Mouse (Mus musculus) thymus, postnatal 25 days (tissue): ENCODE measurements at regions not wholly inside any gene's neighbourhood (a gene's known extent, or its start where the extent isn't known, plus 50 kb on each side); places are given as distances from the start of the nearest gene placed in this dataset.
A peak's percentile ranks its signal among the peaks of the same experiment; 100 is the strongest.

Experiments used
- DNase-seq: peaks from one replicate; pipeline ENCODE4 v3.0.0; 2022

DNA sequence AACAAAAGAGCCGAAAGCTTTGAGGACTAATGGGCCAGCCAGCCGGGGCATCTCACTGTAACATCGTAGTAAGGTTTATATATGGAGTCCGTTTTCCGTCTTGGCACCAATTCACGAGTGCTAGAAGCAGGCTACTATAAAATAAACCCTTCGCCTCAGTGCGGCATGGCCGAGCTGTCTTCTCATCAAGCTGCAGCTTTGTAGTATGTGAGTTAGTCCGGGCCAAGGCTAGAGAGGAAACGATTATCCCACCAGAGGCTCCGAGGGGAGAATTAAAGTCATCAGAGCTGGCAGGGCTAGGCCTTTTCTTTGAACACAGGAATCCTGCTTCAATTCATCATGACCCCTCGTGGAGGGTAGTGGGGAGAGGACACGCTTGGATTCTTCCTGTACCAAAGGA, 138.9 kb upstream of the Arglu1 start:
- DNase-seq, result no peak

DNA sequence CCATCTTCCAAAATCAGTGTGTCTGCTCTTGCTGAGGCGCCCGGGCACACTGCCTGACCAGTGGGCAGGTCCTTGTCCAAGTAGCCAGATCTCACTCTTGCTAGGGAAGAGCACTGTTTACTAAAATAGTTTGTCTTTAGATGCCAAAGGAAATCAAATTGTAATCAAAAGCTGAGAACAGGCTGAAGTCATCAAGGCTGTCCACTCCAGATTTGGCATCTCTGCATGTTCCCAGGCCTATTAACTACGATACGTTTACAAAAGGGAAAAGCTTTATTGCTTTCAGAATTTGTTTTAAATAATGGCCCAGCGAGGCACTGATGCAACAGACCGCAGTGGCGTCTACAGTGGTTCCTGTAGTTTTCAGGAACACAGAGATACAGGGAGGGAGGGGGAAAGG, 137.2 kb upstream of the Arglu1 start:
- no peak for DNase-seq

DNA sequence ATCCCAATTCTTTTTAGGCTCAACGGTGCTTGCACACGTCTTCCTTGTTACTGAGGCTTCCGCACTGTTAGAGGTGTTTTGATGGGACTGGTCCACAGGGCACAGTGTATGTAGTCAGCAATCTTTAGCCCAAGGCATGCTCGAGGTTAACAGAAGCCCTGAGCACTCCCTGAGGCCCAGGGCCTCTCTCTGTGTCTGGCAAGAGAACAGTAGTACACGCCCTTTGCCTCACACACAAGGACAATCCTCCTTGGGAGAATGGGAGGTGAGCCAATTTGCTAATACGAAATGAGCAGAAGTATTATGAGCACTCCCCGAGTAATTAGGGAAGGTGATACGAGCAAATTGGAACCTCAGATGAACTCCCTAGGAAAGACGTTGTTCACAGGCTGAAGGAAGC, 136.5 kb upstream of the Arglu1 start:
- DNase-seq, result no peak

DNA sequence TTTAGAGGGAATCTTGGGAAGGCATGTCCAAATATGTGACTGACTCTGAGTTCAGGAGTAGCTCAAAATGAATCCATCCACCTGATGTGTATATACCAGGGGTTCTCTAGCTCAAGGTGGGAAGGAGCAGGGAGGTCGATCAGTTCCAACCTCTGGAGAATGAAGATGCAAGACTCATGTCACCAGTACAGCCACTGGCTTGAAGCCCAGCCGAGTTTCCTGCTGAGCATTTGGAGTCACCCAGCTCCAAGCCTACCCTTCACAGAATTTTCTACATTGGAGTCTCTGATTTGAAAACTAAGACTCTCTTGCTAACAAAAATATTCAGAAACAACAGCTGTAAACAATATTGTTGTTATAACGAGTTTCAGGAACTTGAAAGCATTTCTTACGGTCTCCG, 134.6 kb upstream of the Arglu1 start:
- DNase-seq, result no peak

DNA sequence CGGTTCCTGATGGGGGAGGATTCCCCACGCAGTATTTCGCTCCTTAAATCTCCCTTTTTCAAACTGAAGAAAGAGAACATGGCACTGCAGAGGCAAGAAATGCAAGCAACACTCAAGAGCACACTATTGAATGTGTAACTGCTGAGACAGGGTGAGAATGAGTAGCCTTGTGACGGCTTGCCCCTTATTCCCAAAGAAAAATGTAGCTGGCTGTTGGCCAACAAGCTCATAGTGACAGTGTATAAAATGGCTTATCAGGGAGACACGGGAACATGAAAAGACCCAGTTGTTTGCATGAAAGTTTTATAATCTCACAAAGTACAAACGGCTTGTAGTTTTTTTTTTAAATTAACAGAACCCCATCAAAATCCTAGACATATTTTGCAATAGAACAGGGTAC, 130.8 kb upstream of the Arglu1 start:
- no peak for DNase-seq

DNA sequence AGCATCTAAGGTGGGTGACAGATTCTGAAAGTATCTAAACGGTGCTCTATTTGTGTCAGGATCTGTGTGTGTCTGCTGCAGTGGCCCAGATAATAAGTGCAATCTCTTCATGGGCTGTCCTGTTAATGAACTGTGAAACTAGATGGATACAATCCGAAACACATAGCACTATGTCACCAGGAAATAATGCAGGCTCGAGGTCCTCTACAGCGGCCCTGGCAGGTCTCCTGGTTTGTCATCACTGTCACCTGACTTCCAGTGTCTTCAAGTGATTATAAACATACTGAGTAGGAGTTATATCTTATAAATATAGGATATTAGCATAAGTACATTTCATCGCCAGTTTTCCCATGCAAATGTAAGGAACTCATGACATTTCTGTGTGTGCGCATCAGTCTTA, 130.3 kb upstream of the Arglu1 start:
- DNase-seq, result no peak

DNA sequence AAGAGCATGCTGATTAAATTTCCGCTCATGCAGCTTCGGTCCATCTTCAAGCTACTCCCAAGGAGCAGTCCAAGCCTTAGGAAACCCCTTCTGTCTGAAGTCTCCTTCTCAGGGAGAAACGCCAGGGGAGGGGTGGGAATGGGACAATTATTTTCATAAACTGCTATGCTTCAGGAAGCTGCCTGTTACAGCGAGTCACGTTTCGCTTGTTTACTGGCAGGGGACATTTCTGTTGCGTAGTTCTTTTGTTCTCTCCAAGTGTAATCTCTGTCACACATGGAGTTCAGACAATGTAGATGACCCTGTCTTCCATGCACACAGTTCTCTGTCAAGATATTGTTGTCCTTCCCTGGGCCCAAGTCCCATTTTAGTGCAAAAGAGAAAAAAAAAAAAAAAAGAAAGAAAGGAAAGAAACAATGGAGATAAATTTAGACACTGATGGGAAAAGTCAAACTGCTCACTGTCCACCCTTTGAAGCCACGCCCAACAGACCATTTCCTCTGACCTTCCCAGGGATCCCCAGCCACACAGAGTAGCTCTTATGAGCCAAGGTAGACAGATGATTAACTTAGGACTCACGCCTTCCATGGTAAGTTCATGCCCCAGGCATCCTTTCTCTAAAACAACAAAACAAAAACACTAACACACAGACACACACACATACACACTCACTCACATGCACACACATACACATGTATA, 129.1 kb upstream of the Arglu1 start:
- DNase-seq, result no peak

DNA sequence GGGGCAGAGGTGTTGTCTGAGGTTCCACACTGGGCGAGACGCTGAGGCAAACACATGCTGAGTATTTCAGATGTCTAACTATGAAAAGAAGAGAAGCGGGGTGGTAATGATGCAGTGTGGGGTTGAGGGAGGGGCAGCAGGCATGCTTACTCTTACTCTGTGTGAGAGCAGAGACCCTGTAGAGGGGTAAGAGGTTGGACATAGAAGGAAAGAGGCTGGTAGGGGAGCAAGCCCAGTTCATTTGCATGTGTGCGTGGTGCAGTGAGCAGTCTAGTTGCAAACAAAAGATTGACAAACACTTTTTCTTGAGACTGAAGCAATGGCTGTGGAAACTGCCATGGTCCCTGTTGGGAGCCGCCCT, 122.5 kb upstream of the Arglu1 start:
- no peak for DNase-seq

DNA sequence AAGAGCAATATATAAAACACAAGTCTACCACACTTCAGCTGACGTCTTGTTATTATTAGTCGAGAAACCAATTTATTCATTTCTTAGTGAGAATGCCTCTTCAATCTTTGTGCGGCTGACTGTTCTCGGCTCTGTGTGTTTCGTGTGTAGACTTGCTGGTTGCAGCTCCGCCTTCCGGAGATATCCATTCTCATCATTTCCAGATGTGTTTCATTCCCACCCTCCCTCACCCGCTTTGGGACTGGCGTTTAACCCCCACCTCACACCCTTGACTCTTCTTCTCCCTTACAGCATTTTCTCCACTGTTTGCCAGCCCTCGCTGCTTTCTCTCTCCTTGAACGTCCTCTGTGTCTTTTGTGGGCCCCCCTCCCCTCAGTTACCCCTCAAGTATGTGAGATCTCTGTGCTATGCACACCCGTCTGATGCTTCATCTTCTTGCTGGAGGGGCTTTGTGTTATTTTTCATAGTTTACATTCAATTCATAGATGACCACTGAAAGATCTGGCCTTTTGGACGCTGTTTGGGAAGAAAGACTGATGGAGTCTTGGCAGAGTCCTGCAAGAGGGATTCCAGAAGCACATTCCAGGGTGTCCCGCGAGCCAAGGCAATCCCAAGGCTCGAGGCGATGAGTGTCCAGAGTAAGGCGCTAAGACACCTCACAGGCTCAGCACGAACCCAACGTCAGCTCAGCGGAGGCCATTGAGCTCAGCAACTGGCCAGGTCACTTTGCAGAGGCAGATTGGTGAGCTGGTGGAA, 121.9 kb upstream of the Arglu1 start:
- no peak for DNase-seq

DNA sequence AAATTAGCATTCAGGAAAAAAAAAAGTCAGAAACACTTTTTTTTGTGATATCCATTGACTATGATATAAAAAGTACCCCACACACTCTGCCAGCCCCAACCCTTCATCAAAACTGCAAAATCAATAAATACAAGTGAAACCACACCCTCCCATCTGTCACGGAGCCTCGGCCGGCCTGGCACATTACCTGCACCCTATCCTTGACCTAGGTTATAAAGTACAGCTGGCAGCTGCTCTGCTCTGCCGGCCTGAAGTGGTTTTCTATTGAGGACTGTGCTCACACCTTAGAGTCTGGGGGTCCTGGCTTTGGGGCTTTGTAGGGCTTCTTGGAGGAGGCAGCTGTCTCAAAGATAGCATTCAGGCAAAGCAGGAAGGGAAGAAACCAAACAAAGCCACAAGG, 120.6 kb upstream of the Arglu1 start:
- no peak for DNase-seq

DNA sequence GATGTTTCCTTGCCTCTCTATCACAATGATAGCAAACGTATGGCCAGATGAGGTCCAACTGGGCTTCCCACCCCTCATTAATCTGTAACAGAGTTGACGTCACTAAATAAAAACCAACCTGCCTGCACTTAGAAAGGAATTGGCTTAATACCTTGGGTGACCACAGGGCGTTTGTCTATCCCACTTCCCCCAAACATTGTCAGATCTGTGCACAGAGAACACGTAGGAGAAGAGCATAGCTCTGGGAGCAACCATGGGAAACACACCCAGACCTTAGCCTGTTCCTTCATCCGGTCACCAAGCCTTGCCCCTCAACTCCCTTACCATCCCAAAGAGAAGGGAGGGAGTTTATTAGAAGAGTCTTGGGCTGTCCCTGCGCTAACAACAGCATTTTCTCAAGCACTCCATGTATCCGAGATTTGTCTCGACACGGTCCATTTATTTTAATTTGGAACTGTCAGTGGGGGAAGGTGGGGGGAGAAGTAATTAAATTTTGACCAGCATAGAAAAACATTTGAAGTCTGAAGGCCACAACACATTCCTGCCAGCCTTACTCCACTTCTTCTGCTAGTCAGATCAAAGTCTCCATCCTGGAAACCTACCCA, 119.6 kb upstream of the Arglu1 start:
- DNase-seq, result no peak

DNA sequence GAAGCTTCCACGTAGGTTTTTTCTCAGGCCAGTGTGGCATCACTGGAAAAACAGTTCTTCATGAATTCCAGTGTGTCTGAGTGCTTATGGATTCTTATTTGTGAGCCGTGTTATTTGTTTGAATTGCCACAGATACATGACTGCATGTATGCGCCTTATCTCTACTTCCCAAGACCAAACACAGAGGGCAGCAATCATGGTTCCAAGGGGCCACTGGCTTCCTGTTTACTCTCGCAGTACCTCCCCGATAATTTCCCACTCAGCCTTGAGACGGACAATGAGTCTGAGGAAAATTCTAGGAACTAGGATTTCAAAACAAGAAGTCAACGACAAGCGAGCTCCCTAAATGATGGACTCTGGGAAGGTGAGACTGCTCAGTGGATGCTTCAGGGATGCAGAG, 119.0 kb upstream of the Arglu1 start:
- DNase-seq, result no peak

DNA sequence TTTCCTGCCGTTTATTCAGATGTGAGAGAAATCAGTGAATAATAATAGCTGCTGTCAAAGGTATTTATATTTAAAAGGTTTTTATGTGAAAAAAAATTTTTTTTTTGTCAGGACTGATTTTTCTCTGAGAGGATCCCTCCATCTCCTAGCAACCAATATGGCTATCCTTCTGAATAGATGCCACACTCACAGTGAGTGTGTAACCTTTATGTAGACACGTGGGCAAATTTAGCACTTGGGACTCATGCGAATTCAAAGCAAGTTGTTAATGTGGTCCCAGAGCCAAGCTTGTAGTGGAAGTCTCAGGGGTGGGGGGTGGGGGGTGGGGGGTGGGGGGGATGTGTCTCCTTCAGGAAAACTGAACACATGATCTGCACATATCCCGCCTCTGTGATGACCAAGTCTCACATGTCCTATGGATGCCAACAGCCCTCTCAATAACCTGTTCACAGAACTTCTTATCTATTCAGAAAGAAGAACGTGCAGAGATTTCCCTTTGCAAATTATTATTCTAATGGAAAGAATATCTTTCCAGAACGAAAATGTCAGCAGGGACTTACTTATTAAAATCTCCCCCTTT, 112.5 kb upstream of the Arglu1 start:
- no peak for DNase-seq

DNA sequence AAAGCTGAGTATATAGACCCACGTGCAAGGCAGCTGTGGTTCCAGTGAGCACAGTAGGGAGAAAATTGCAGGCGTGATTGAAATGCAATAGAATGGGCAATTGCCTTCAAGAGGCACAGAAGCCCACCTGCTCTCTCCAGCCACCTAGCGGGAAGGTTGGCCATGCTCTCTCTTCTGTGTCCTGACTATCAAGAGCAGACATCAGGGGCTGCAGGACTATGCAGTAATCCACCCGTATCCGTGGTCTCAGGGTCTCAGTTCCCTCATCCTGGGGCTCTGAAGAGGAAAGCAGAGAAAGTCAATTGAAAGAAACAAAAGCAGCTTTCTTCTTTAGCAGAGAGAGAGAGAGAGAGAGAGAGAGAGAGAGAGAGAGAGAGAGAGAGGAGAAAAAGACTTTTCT, 112.0 kb upstream of the Arglu1 start:
- no peak for DNase-seq

DNA sequence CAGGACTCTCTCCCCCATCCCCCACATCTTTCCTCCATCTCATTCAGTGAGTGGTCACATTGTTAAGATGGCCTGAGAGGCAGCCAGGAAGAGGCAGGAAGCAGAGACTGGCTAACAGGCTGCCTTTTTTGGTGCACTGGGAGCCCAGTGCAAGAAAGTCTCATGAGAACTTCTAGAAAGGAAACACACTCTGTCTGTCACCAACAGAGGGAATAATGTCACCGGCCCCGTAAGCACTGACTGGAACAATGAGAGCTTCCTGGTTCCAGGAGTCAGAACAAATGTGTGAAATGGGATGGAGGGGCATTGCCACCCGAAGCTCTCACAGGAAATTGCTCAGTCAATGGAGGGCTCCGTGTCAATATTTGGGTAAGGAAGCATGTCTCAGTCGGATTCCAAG, 111.3 kb upstream of the Arglu1 start:
- no peak for DNase-seq

DNA sequence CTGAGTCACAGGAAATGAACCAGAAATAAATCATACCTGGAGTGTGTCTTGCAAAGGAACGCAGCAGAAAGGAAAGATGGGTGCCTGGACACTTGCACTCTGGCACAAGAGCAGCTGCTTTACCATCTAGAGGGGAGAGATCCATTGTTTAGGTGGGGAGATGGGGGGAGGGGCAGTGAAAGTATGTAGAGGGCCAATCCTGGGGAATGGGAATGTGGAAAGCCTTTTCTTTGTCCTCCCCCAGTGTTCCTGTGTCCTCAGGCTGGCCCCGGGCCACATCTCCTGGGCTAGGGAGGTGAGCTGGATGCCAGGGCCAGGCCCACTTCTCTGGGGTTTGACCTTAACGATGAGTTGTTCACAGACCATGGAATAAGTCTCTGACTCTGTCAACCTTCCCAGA, 107.2 kb upstream of the Arglu1 start:
- no peak for DNase-seq

DNA sequence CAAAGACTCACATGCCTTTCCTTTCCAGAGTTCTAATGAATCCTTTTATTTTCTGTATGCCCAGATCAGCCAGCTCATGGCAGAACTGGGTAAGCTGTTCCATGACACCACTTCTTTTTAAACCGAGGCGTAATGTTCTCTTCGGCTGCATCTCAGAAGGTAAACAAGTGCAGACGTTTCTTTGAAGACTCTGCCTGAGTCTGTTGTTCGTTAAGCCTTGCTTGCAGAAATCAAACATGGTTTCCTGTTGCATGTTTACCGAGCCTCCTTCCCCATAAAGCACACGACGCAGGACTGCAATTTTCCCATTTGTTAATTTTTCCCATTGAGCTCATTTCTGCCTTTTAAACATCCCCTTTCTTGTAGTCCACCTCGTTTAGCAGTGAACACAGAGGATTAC, 106.6 kb upstream of the Arglu1 start:
- no peak for DNase-seq

DNA sequence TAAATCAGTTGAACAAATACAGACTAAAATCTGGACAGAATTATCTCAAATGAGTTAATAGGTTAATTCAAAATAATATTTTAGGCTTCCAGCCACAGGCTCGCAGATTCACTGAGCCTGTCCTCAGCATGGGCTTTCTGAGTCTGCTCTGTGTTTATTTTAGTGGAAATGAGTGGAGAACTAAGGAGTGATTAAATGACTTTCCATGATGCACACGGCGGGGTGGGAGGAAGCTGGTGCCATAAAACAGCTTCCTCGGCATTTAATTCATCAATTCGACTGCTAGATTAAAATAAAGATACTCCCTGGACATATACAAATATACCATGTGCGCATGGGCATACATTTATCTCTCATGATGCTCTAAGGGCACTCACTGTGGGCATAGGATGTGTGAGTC, 104.4 kb upstream of the Arglu1 start:
- DNase-seq, result no peak

DNA sequence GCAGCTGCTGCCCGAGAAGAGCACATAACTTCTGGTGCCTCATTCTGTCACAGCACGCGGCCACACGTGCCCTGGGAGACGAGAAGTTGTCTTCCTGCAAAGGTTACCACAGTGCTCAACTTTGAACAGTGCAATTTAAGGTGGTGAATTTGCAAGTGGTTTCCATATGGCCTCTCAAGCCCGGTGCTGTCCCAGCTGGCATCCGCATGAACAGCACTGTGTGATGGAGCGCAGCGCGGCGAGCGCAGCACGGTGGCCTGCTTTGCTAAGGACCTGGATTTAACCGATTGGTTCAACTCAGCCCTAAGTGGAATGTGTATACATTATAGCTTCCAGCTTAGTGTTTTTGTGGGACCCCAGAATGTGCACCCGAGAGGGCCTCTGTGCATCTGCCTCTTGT, 89.6 kb upstream of the Arglu1 start:
- DNase-seq, result no peak

DNA sequence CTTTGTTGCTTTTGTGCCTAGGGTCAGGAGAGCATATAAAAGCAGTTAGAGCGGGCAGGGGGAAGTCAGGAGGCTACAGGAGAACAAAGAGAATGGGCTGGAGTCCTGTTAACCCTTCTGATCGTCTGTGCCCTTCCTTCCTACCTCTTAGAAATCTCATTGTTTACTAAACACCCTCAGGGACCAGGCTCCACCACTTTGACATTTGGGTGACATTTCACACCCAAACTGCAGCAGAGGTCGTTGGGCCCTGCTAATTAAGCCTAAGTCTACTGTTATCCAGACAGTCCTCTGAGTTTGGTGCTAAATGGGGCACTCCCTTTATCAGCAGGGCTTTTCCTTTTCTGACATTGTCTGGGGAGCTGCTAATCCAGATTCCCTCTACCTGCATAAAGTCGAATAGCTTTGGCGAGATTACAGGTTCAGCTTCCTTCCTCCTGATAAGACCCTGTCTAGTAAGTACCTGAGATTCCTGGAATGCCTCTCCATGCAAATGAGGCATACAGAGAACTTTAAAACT, 84.2 kb upstream of the Arglu1 start:
- no peak for DNase-seq

DNA sequence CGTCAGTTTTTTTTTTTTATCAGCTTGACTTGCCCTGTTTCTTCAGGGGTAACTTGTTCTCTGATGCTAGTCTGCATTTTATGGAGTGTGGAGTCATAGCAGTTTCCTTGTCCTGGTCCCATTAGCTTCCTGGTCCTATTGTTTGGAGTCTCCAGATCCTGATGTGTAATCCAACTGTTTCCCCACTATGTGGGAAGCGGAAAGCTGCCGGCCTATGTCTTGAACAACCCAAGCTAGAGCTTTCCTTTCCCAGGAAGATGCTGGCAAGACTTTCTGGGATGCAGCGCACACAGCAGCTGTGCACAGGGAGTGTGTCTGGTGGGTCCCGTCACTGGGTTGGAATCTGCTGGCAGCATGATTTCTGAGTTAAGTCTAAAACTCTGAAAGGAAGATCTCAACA, 82.1 kb upstream of the Arglu1 start:
- no peak for DNase-seq

DNA sequence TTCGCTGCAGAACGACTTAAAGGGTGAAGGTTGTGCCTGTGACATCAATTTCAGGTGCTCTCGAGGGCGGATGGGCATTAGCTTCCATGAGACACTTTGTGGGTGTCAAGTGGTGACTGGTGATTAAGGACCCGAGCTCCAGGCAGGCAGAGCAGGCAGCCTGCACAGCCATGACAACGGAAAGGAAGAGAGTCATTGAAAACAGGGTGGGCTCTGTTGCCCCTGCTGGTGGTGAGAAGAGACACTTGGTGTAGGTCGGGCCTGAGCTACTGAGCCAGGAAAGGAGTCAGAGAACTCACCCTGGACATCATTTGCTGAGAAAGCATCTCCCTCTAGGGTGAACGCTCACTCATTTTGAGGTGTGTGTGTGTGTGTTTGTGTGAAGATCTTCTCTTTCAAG, 80.1 kb upstream of the Arglu1 start:
- peak; percentile 22 for DNase-seq

DNA sequence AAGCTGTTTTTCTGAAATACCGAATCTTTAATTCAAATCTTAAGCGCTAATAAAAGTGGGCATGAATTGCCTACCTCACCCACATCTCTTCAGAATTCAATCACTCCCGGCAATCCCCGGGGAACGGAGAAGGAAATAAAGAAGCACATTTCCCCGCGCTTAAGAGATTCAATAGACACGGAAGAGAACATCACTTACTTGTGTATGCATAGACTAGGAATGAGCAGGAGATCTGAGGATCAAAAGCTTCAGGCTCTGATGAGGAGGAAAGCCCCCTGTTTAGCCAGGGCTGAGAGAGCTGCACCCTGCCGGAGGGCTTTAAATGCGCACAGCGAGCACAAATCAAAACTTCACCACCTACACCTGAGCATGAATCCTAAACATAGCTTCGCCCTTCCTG, 72.0 kb upstream of the Arglu1 start:
- DNase-seq, result no peak

DNA sequence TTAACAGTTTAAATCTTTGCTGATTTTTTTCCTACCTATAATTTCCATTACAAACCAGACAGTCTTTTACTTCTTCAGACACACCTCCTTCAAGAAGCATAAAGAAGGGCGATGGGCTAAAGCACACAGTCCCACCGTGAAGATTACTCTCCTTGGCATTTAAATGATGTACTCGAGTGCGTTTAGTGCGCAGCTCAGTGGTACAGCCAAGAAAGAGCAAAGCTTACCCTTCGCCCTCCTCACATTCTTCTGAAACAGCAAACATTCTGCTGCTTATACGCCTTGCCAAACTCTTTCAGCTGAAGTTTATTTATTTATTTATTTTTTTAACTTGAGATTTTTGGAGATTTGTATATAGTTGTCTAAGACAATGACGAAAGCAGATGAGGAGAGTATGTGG, 68.0 kb upstream of the Arglu1 start:
- no peak for DNase-seq
